Mouse (Mus musculus) lung, embryonic 16.5 days (tissue): ENCODE results near the gene Tpk1. TPM values are rescaled to one million over a fixed set of nuclear protein-coding genes. Genes with fewer than 3 reads are reported as not detected.
A peak's percentile ranks its signal among the peaks of the same experiment; 100 is the strongest.

Experiments used
- ATAC-seq: fragments of 200-750 bp; cut with Nextera tagmentation; 2 replicates; pipeline ENCODE4 v1.8.0; 2017; ENCODE audit warnings: low read depth, mild to moderate bottlenecking, moderate library complexity
- H3K27ac ChIP-seq: fragments of 300-500 bp; sonication (generic); 2 replicates; pipeline ENCODE4 v1.5.1; 2014; ENCODE audit warnings: mild to moderate bottlenecking, control low read depth, low read length
- H3K27me3 ChIP-seq: fragments of 300-500 bp; sonication (generic); 2 replicates; pipeline ENCODE4 v1.6.1; 2014; ENCODE audit warnings: low read depth, low read length, mixed read lengths; ENCODE audit not compliant: control insufficient read depth, insufficient read depth
- H3K36me3 ChIP-seq: fragments of 300-500 bp; sonication (generic); 2 replicates; pipeline ENCODE4 v1.6.1; 2014; ENCODE audit warnings: low read length; ENCODE audit not compliant: control insufficient read depth, insufficient read depth
- H3K4me1 ChIP-seq: fragments of 300-500 bp; sonication (generic); replicated peaks from 2 replicates; pipeline ENCODE4 v1.6.1; 2014; ENCODE audit warnings: low read length, mixed read lengths; ENCODE audit not compliant: control insufficient read depth, insufficient read depth
- H3K4me2 ChIP-seq: fragments of 300-500 bp; sonication (generic); 2 replicates; pipeline ENCODE4 v1.6.1; 2014; ENCODE audit warnings: low read depth, low read length, control low read depth
- H3K4me3 ChIP-seq: fragments of 300-500 bp; sonication (generic); 2 replicates; pipeline ENCODE4 v1.5.1; 2014; ENCODE audit warnings: mild to moderate bottlenecking, low read length, control low read depth
- H3K9ac ChIP-seq: fragments of 300-500 bp; sonication (generic); 2 replicates; pipeline ENCODE4 v1.6.1; 2014; ENCODE audit warnings: low read length, control low read depth
- H3K9me3 ChIP-seq: fragments of 300-500 bp; sonication (generic); 2 replicates; pipeline ENCODE4 v1.6.1; 2016; ENCODE audit warnings: low read length; ENCODE audit not compliant: control insufficient read depth
- WGBS: fragments of 180-500 bp; shearing (Covaris S2); extraction: QIAGEN DNeasy Blood & Tissue Kit; methylation state at CpG from one replicate; pipeline ENCODE4 v1.1.7; 2014; 5-methylcytosine and 5-hydroxymethylcytosine counted together
- polyA plus RNA-seq: library from polyadenylated mRNA; unstranded; fragments of >200 nt; fragmentation: Nextera tagmentation; extraction: Ambion mirVana; gene quantifications from 2 replicates; pipeline ENCODE4 v1.2.1, GENCODE M21; 2015

The Tpk1 gene
- polyA plus RNA-seq, 1 experiment from 2014 or later = 13.0 TPM

- no peaks in the 10 kb centered on the region for H3K9me3 ChIP-seq
- ATAC-seq = no peak
- H3K4me1 ChIP-seq = no peaks in the 10 kb centered on the region
- no peak overlapping the region for H3K9ac ChIP-seq
- 68% methylated on average over 2 of the region's 2 CpGs for WGBS
- H3K4me2 ChIP-seq = no peak overlapping the region
- H3K27ac ChIP-seq = no peak overlapping the region
- H3K27me3 ChIP-seq = no peaks in the 10 kb centered on the region
- H3K4me3 ChIP-seq = no peak overlapping the region
- H3K36me3 ChIP-seq = no peaks in the 10 kb centered on the region
Observed at GRCm38 (mm10) chr6:43457989-43458388, 208.1 kb downstream of the Tpk1 start.

- 80% methylated on average over 2 of the region's 2 CpGs for WGBS
- ATAC-seq = no peak
- H3K4me3 ChIP-seq = no peak overlapping the region
- no peak overlapping the region for H3K27ac ChIP-seq
- H3K4me1 ChIP-seq = no peaks in the 10 kb centered on the region
- H3K4me2 ChIP-seq = no peak overlapping the region
- H3K27me3 ChIP-seq = no peaks in the 10 kb centered on the region
- H3K9me3 ChIP-seq = no peaks in the 10 kb centered on the region
- no peaks in the 10 kb centered on the region for H3K36me3 ChIP-seq
- H3K9ac ChIP-seq = no peak overlapping the region
Observed at GRCm38 (mm10) chr6:43449498-43449897, 216.6 kb downstream of the Tpk1 start.

GRCm38 (mm10) chr6:43445856-43446255 is 220.2 kb downstream of the Tpk1 start:
- WGBS = 79% methylated on average over 2 of the region's 2 CpGs
- Histone ChIP-seq H3K4me1 (no peaks in the 10 kb centered on the region), H3K36me3 (no peaks in the 10 kb centered on the region), H3K27me3 (no peaks in the 10 kb centered on the region), H3K4me3 (no peak overlapping the region), H3K4me2 (no peak overlapping the region), H3K9me3 (no peaks in the 10 kb centered on the region), H3K9ac (no peak overlapping the region), H3K27ac (no peak overlapping the region)
- ATAC-seq = no peak

- H3K4me2 ChIP-seq = no peak overlapping the region
- H3K9ac ChIP-seq = no peak overlapping the region
- no peak for ATAC-seq
- 85% methylated on average over 3 of the region's 3 CpGs for WGBS
- H3K9me3 ChIP-seq = no peaks in the 10 kb centered on the region
- H3K36me3 ChIP-seq = no peaks in the 10 kb centered on the region
- no peak overlapping the region for H3K27ac ChIP-seq
- no peaks in the 10 kb centered on the region for H3K27me3 ChIP-seq
- H3K4me1 ChIP-seq = no peaks in the 10 kb centered on the region
- no peak overlapping the region for H3K4me3 ChIP-seq
Observed at GRCm38 (mm10) chr6:43442191-43442590, 223.9 kb downstream of the Tpk1 start.

GRCm38 (mm10) chr6:43435987-43436541 is 230.0 kb downstream of the Tpk1 start:
- Histone ChIP-seq H3K4me2 (no peak overlapping the region), H3K9ac (no peak overlapping the region), H3K36me3 (no peaks in the 10 kb centered on the region), H3K4me1 (no peaks in the 10 kb centered on the region), H3K27ac (no peak overlapping the region), H3K4me3 (no peak overlapping the region), H3K27me3 (no peaks in the 10 kb centered on the region), H3K9me3 (no peaks in the 10 kb centered on the region)
- no peak for ATAC-seq
- 72% methylated on average over 2 of the region's 2 CpGs for WGBS

- Histone ChIP-seq H3K27ac (no peak overlapping the region), H3K9ac (no peak overlapping the region), H3K4me2 (no peak overlapping the region), H3K36me3 (no peaks in the 10 kb centered on the region), H3K9me3 (no peaks in the 10 kb centered on the region), H3K27me3 (no peaks in the 10 kb centered on the region), H3K4me3 (no peak overlapping the region), H3K4me1 (no peaks in the 10 kb centered on the region)
- no peak for ATAC-seq
- WGBS = 77% methylated on average over 1 of the region's 1 CpGs
Observed at GRCm38 (mm10) chr6:43434365-43434764, 231.7 kb downstream of the Tpk1 start.

- Histone ChIP-seq H3K4me2 (no peak overlapping the region), H3K36me3 (no peaks in the 10 kb centered on the region), H3K4me1 (no peaks in the 10 kb centered on the region), H3K9ac (no peak overlapping the region), H3K4me3 (no peak overlapping the region), H3K27ac (no peak overlapping the region), H3K9me3 (no peaks in the 10 kb centered on the region), H3K27me3 (no peaks in the 10 kb centered on the region)
- WGBS = 22% methylated on average over 4 of the region's 4 CpGs
- ATAC-seq = no peak
Observed at GRCm38 (mm10) chr6:43424978-43425377, 241.1 kb downstream of the Tpk1 start.

GRCm38 (mm10) chr6:43420358-43420979 is 245.6 kb downstream of the Tpk1 start:
- ATAC-seq = 0 out of 2 replicates have a peak, but pooled peaks have one; percentile 49

GRCm38 (mm10) chr6:43408949-43409348 is 257.1 kb downstream of the Tpk1 start:
- Histone ChIP-seq H3K27ac (no peak overlapping the region), H3K4me1 (no peaks in the 10 kb centered on the region), H3K4me2 (no peak overlapping the region), H3K27me3 (no peaks in the 10 kb centered on the region), H3K9me3 (no peaks in the 10 kb centered on the region), H3K36me3 (no peaks in the 10 kb centered on the region), H3K4me3 (no peak overlapping the region), H3K9ac (no peak overlapping the region)
- WGBS = 63% methylated on average over 1 of the region's 1 CpGs
- no peak for ATAC-seq

More at GRCm38 (mm10) chr6:43420358-43420979, 245.6 kb downstream of the Tpk1 start:
- Histone ChIP-seq H3K4me2 (no peak overlapping the region), H3K4me3 (no peak overlapping the region), H3K36me3 (no peaks in the 10 kb centered on the region), H3K4me1 (no peaks in the 10 kb centered on the region), H3K27ac (no peak overlapping the region), H3K9ac (no peak overlapping the region), H3K27me3 (no peaks in the 10 kb centered on the region), H3K9me3 (no peaks in the 10 kb centered on the region)
- 69% methylated on average over 7 of the region's 7 CpGs for WGBS
